Mouse (Mus musculus): Measurements from ENCODE around the gene Tmsb15b2.

DNA sequence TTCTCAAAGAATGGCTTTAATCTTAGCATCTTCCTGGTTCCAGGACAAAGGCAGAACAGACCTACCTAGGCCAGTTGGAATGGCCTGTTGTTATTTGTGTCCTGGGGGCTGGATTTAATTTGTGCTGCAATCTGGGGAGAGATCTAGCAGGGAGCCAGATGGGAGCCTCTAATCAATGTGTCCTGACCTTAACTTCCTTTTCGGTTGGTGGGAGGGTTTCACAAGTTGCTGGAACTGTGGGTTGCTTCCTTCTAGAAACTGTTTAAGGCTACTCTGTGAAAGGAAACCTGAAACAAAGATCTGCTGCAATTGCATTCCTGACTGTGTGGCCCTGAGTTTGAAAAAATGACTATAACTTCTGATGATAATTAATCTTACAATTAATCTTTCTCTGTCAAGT is 42.4 kb upstream of the Tmsb15b2 start:
- no peak for TF ChIP-seq GATA1 (IDR thresholded peaks at IDR 0.05; ENCODE audit: low read length)
- TF ChIP-seq TAL1 (IDR thresholded peaks at IDR 0.05; ENCODE audit: low read length), result no peak

All from erythroblast, embryonic 14.5 days (primary cell).